Mouse (Mus musculus) ES-Bruce4 (cell line): ENCODE measurements around the gene Ascl4. TPM values are rescaled to one million over a fixed set of nuclear protein-coding genes. Genes with fewer than 3 reads are reported as not detected.

ENCODE experiments used
- H3K27ac ChIP-seq: 2 replicates; pipeline ENCODE4 v1.5.1; 2012; ENCODE audit warnings: low read length, inconsistent platforms; ENCODE audit not compliant: insufficient read depth
- H3K27me3 ChIP-seq: 2 replicates; pipeline ENCODE4 v1.6.1; 2012; ENCODE audit warnings: mild to moderate bottlenecking, low read length, inconsistent platforms; ENCODE audit not compliant: control insufficient read depth, poor library complexity, insufficient read depth, severe bottlenecking
- H3K36me3 ChIP-seq: 2 replicates; pipeline ENCODE4 v1.6.1; 2012; ENCODE audit warnings: inconsistent platforms, mild to moderate bottlenecking, low read length, moderate library complexity; ENCODE audit not compliant: control insufficient read depth, poor library complexity, insufficient read depth, severe bottlenecking
- H3K4me1 ChIP-seq: one replicate; pipeline ENCODE4 v1.8.1; 2011; ENCODE audit warnings: low read length; ENCODE audit not compliant: control insufficient read depth, insufficient read depth
- H3K4me3 ChIP-seq: 2 replicates; pipeline ENCODE4 v1.5.1; 2011; ENCODE audit warnings: low read depth, mild to moderate bottlenecking, low read length
- H3K9ac ChIP-seq: 2 replicates; pipeline ENCODE4 v1.6.1; 2012; ENCODE audit warnings: low read depth, mild to moderate bottlenecking, inconsistent platforms; ENCODE audit not compliant: poor library complexity, severe bottlenecking
- H3K9me3 ChIP-seq: replicated peaks from 2 replicates; pipeline ENCODE4 v1.6.1; 2012; ENCODE audit warnings: mild to moderate bottlenecking, low read length, inconsistent platforms; ENCODE audit not compliant: control insufficient read depth, poor library complexity, insufficient read depth, severe bottlenecking
- CTCF ChIP-seq: IDR thresholded peaks from one replicate; pipeline ENCODE4 v1.8.1; 2011; ENCODE audit warnings: low read depth, low read length
- EP300 ChIP-seq: IDR thresholded peaks from 2 replicates; pipeline ENCODE4 v1.6.1; 2011; ENCODE audit warnings: low read depth, low read length; ENCODE audit not compliant: insufficient read depth
- POLR2A ChIP-seq: IDR thresholded peaks from one replicate; pipeline ENCODE4 v1.8.1; 2011; ENCODE audit warnings: low read length; ENCODE audit not compliant: insufficient read depth
- polyA plus RNA-seq: library from polyadenylated mRNA; stranded (reverse); fragments of >200 nt; gene quantifications from 2 replicates; pipeline ENCODE4 v1.2.4, GENCODE M21; 2011; ENCODE audit warnings: low read depth; ENCODE audit not compliant: missing spikeins, insufficient read depth, insufficient read length

Ascl4 gene
- polyA plus RNA-seq, result not detected in 2 replicates

DNA sequence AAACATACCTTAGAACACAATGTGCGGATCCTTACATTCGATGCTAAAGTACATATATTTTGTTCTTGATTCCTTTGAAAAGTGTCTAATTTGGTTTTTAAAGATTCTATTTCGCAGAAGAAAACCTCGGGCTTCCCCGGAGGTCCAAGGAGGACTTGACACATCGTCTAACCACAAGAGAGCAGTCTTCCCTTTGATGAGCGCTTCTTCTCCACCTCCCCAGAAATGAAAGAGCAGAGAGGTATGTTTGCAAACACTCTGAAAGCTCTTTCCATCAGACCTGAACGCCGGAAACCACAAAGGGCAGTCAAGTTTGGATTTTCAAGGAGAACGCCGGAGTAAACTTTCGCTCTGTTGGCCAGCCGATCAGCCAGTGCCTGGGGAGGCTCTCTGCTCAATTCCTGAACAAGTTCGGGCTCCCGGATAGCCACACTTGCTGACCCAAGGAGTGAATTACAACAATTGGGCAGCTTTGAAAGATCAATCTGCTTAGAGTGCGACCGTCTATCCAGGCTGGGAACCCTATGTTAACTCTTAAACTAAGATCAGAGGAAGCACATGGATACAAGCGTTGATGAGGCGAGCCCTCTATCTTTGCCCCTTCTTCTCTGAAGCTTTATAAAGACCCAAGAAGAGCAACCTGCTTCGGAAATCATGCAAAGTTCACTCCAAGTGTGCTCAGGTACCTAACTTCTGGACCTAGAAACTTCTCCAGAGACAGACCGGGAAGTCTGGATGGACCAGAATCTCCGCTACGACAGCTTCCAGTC lies at the start of gene Ascl4:
Ascl4 (plus strand) TSS at position 6 of the 770 bp plus-strand sequence.
- Histone ChIP-seq H3K9me3 (no peaks in the 10 kb centered on the region), H3K9ac (peak within 1 kb of the TSS; percentile 55), H3K4me1 (peaks cover 2% of the 10 kb centered on the region), H3K36me3 (no peaks in the 10 kb centered on the region), H3K4me3 (peak within 1 kb of the TSS; percentile 67), H3K27ac (no peak within 1 kb of the TSS), H3K27me3 (no peaks in the 10 kb centered on the region)
- no peak for TF ChIP-seq CTCF
- TF ChIP-seq EP300, result no peak
- no peak for TF ChIP-seq POLR2A

DNA sequence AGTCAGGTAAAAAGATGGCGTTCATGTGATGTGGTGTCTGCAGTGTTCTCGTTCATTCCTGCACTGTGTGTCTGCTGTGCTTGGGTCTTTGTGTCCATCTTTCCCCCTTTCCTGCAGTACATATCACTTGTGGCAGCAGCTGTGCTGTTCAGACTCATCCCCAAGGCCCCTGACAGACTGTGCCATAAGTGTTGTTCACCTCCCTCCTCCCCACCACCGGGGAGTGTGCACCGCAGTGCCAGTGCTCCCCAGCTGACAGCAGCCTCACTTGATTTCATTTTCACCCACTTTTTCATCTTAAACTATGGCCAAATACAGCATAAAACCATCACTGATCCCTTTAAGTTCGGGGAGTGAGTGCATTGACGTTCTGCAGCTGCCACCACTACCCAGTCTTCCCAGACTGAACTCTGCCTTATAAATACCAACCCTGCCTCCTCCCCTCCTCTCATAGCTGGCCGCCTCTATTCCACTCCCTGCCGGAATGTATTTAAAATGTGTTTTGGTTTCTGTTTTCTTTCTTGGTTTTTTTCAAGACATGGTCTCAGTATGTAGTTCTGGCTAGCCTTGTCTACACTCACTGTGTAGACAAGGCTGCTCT lies 47.5 kb upstream of the Ascl4 start:
- peaks cover 83% of the 10 kb centered on the region for H3K36me3 ChIP-seq
- no peak overlapping the region for H3K4me3 ChIP-seq
- no peaks in the 10 kb centered on the region for H3K9me3 ChIP-seq
- H3K27ac ChIP-seq, result no peak overlapping the region
- H3K9ac ChIP-seq, result no peak overlapping the region
- no peaks in the 10 kb centered on the region for H3K4me1 ChIP-seq
- H3K27me3 ChIP-seq, result no peaks in the 10 kb centered on the region
- no peak for TF ChIP-seq CTCF
- no peak for TF ChIP-seq POLR2A
- TF ChIP-seq EP300, result no peak

DNA sequence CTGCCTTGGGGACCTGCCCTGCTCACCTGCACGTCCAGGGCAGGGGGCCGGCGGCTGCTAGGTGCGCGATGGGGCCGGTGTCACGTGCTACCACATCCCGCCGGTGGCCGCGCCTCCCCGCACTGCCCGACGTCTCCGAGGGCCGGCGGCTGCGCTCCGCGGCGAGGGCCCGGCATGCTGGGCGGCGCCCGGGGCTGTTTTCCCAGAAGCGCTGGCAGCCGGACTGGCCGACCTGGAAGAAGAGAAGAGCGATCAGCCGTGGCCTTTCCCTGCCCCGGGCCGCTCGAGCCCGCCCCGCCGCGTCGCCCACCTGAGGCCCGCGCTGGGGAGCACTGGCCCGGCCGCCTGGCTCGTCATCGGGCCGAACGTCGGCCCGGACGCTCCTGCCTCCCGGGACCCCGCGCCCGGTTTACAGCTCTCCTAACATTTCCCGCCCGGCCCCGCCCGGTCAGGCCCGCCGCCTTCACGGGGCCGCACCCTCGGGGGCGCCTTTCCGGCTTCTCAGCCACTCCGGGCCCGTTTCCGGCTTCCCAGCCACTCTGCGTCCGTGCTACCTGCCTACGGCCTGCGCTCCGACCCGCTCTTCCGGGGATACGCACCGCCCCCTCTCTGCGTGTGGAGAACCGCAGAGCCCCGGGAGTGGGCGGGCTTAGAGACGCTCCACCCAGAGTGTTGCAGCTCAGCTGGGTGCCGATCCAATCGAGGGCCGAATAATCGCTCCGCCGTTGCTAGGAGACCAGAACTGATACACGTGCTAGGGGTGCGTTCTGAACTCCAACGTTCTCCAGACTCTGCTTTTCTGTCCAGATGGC lies 10.8 kb upstream of the Ascl4 start, which contains the start of gene Prdm4:
Prdm4 (minus strand) TSS at position 645 of the 812 bp plus-strand sequence.
- Histone ChIP-seq H3K27ac (peak within 1 kb of the TSS; percentile 41), H3K9ac (peak within 1 kb of the TSS; percentile 97), H3K9me3 (no peaks in the 10 kb centered on the region), H3K36me3 (peaks cover 24% of the 10 kb centered on the region), H3K4me3 (peak within 1 kb of the TSS; percentile 88), H3K4me1 (no peaks in the 10 kb centered on the region), H3K27me3 (no peaks in the 10 kb centered on the region)
- TF ChIP-seq EP300, result peak; percentile 70; the same call in 1 of the 2 replicates
- no peak for TF ChIP-seq CTCF

DNA sequence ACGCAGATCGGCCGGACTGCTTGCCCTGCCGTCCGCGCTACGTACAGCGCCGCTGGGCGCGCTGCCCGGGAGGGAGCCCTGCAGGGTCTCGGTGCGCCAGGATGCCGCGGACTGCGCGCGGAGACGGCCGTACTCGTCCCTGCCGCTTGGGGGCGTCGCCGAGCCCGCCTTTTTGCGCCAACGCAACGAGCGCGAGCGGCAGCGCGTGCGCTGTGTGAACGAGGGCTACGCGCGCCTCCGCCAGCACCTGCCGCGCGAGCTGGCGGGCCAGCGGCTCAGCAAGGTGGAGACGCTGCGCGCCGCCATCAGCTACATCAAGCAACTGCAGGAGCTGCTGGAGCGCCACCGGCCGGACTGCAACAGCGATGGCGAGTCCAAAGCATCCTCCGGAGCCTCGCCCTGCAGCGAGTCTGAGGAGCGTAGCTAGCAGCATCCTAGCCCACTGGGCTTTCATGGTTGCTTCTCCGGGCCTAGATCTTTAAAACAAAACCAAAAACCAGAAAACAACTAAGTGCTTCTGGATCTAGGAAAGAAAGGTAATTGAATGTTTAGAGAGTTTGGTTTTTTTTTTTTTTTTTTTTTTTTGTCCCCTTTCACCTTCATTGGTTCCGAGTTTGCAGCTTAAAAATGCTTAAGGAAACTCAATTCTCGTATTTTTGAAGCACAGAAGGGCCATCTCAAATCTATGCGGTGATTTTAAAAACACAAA lies 1.2 kb downstream of the Ascl4 start:
- no peaks in the 10 kb centered on the region for H3K9me3 ChIP-seq
- peaks cover 2% of the 10 kb centered on the region for H3K4me1 ChIP-seq
- TF ChIP-seq EP300, result peak; percentile 53; the same call in 1 of the 2 replicates
- peak; percentile 67 for TF ChIP-seq CTCF
- no peak for TF ChIP-seq POLR2A
- no peaks in the 10 kb centered on the region for H3K27me3 ChIP-seq
- H3K36me3 ChIP-seq, result no peaks in the 10 kb centered on the region
- no peak overlapping the region for H3K27ac ChIP-seq
- peak overlapping the region; percentile 55 for H3K9ac ChIP-seq
- peak overlapping the region; percentile 67 for H3K4me3 ChIP-seq

DNA sequence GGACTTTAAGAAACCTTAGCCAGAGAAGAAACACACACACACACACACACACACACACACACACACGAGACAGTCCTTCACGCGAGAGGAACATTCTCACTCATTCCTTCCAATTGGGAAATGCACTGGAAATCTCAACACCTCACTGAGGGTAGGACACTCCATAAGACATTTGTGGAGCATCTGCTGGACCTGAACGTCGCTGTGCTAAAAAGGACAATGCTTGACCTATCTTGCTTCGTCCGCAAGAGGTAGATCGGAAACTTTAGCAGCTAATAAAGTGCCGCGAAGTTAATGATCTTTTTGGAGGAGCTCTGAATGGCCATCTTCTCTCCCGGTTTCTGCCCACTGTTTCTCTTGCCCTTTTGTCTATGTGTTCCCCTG lies 1.7 kb downstream of the Ascl4 start:
- 0 out of 2 replicates have a peak overlapping the region, but pooled peaks have one; percentile 2 for H3K9ac ChIP-seq
- peak overlapping the region; percentile 24; the same call in 1 of the 2 replicates for H3K4me3 ChIP-seq
- TF ChIP-seq EP300 (no peak), POLR2A (no peak), CTCF (no peak)
- H3K36me3 ChIP-seq, result no peaks in the 10 kb centered on the region
- H3K27ac ChIP-seq, result no peak overlapping the region
- H3K4me1 ChIP-seq, result peaks cover 2% of the 10 kb centered on the region
- no peaks in the 10 kb centered on the region for H3K9me3 ChIP-seq
- H3K27me3 ChIP-seq, result no peaks in the 10 kb centered on the region
